Mouse (Mus musculus): ENCODE measurements at regions not wholly inside any gene's neighbourhood (a gene's known extent, or its start where the extent isn't known, plus 50 kb on each side); places are given as distances from the start of the nearest gene placed in this dataset.

- no peaks in the 10 kb centered on the region for H3K36me3 ChIP-seq (ENCODE audit: control insufficient read depth, insufficient read depth, low read length)
- H3K27ac ChIP-seq (ENCODE audit: insufficient read depth, low read depth, low read length): no peak overlapping the region
- DNase-seq: no peak
- no peaks in the 10 kb centered on the region for H3K4me1 ChIP-seq (ENCODE audit: control insufficient read depth, insufficient read depth, low read length)
- no peak overlapping the region for H3K4me3 ChIP-seq (ENCODE audit: insufficient read depth, low read depth, low read length)
- H3K27me3 ChIP-seq (replicated peaks; ENCODE audit: control insufficient read depth, insufficient read depth, low read length): no peaks in the 10 kb centered on the region
- WGBS: 64% methylated on average over 1 of the region's 1 CpGs
- no peak for TF ChIP-seq CTCF (conservative IDR thresholded peaks at IDR 0.05; ENCODE audit: insufficient read depth, insufficient read length, low read depth, low read length)
These were observed 375.4 kb upstream of the Adamts5 start for GRCm38 (mm10) chr16:86277031-86277430.

GRCm38 (mm10) chr16:86261612-86262011 lies 360.0 kb upstream of the Adamts5 start:
- Histone ChIP-seq H3K27me3 (replicated peaks; ENCODE audit: control insufficient read depth, insufficient read depth, low read length) (no peaks in the 10 kb centered on the region), H3K36me3 (ENCODE audit: control insufficient read depth, insufficient read depth, low read length) (no peaks in the 10 kb centered on the region), H3K4me3 (ENCODE audit: insufficient read depth, low read depth, low read length) (no peak overlapping the region), H3K27ac (ENCODE audit: insufficient read depth, low read depth, low read length) (no peak overlapping the region), H3K4me1 (ENCODE audit: control insufficient read depth, insufficient read depth, low read length) (no peaks in the 10 kb centered on the region)
- 62% methylated on average over 8 of the region's 8 CpGs for WGBS
- TF ChIP-seq CTCF (conservative IDR thresholded peaks at IDR 0.05; ENCODE audit: insufficient read depth, insufficient read length, low read depth, low read length): no peak
- no peak for TF ChIP-seq POLR2A (IDR thresholded peaks at IDR 0.05; ENCODE audit: low read depth, low read length)
- DNase-seq: peak; percentile 58

DNA sequence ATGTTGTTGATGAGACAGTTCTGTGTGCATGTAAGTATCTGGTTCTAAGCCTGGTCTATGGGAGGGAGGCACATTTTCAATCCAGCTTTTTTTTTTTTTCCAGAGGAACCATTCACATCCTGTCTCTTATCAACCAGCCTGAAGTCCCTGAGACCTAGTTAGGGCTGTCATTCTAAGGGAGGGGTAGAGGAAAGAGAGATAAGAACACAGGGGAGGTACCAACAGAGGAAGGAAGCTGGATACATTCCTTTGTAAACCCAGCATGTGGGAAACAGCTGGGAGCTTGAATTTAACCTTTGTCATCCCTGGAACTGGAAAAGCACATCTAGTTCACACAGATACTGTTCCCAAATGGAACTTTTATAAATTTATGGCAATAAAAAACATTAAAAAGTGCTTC lies 351.0 kb upstream of the Adamts5 start:
- H3K36me3 ChIP-seq (ENCODE audit: control insufficient read depth, insufficient read depth, low read length): no peaks in the 10 kb centered on the region
- H3K4me3 ChIP-seq (ENCODE audit: insufficient read depth, low read depth, low read length): no peak overlapping the region
- no peaks in the 10 kb centered on the region for H3K27me3 ChIP-seq (replicated peaks; ENCODE audit: control insufficient read depth, insufficient read depth, low read length)
- DNase-seq: peak; percentile 46
- TF ChIP-seq CTCF (conservative IDR thresholded peaks at IDR 0.05; ENCODE audit: insufficient read depth, insufficient read length, low read depth, low read length): no peak
- no peak for TF ChIP-seq POLR2A (IDR thresholded peaks at IDR 0.05; ENCODE audit: low read depth, low read length)
- peak overlapping the region; percentile 9; the same call in 1 of the 2 replicates for H3K27ac ChIP-seq (ENCODE audit: insufficient read depth, low read depth, low read length)
- no peaks in the 10 kb centered on the region for H3K4me1 ChIP-seq (ENCODE audit: control insufficient read depth, insufficient read depth, low read length)

DNA sequence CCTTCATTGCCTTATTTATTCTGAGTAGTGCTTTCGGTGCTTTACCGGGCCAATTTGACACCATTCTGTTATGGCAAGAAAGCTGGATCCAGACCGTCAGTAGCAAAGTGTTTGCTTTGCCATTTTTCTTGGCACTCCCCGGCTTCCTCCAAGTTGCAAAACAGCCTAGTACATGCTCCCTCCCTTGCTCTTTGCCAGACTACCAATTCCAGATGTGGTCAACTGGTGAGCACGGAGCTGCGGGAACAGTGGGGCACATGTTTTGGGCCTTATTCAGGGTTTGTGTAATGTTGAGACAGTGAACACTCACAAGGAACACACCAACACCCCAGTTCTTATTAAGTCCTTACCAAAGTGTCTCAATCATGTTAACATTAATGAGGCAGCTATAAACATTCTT lies 348.4 kb upstream of the Adamts5 start:
- no peak for DNase-seq
- Histone ChIP-seq H3K4me1 (ENCODE audit: control insufficient read depth, insufficient read depth, low read length) (no peaks in the 10 kb centered on the region), H3K27me3 (replicated peaks; ENCODE audit: control insufficient read depth, insufficient read depth, low read length) (no peaks in the 10 kb centered on the region), H3K4me3 (ENCODE audit: insufficient read depth, low read depth, low read length) (no peak overlapping the region), H3K27ac (ENCODE audit: insufficient read depth, low read depth, low read length) (no peak overlapping the region), H3K36me3 (ENCODE audit: control insufficient read depth, insufficient read depth, low read length) (no peaks in the 10 kb centered on the region)
- WGBS: 83% methylated on average over 6 of the region's 6 CpGs
- no peak for TF ChIP-seq POLR2A (IDR thresholded peaks at IDR 0.05; ENCODE audit: low read depth, low read length)
- TF ChIP-seq CTCF (conservative IDR thresholded peaks at IDR 0.05; ENCODE audit: insufficient read depth, insufficient read length, low read depth, low read length): no peak

DNA sequence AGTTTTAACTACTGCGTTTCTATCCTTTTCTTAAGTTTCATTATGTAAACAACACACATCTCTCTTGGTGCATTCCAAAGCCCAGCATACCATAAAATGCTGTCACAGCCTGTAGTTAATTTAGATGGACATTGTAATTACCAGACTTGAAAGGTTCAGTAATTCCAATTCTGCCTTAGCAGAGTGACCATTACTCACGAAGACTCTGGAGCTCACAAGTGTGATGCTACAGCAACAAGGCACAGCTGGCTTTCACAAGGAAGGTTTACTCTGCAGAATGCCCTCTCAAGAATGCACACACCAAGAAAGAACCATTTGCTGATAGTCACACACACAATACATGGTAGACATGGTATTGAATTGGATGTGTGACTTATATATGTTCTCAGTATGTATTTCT lies 342.6 kb upstream of the Adamts5 start:
- WGBS: 37% methylated on average over 2 of the region's 2 CpGs
- Histone ChIP-seq H3K36me3 (ENCODE audit: control insufficient read depth, insufficient read depth, low read length) (no peaks in the 10 kb centered on the region), H3K27ac (ENCODE audit: insufficient read depth, low read depth, low read length) (no peak overlapping the region), H3K4me3 (ENCODE audit: insufficient read depth, low read depth, low read length) (no peak overlapping the region), H3K27me3 (replicated peaks; ENCODE audit: control insufficient read depth, insufficient read depth, low read length) (no peaks in the 10 kb centered on the region), H3K4me1 (ENCODE audit: control insufficient read depth, insufficient read depth, low read length) (no peaks in the 10 kb centered on the region)
- TF ChIP-seq CTCF (conservative IDR thresholded peaks at IDR 0.05; ENCODE audit: insufficient read depth, insufficient read length, low read depth, low read length): no peak
- no peak for DNase-seq

DNA sequence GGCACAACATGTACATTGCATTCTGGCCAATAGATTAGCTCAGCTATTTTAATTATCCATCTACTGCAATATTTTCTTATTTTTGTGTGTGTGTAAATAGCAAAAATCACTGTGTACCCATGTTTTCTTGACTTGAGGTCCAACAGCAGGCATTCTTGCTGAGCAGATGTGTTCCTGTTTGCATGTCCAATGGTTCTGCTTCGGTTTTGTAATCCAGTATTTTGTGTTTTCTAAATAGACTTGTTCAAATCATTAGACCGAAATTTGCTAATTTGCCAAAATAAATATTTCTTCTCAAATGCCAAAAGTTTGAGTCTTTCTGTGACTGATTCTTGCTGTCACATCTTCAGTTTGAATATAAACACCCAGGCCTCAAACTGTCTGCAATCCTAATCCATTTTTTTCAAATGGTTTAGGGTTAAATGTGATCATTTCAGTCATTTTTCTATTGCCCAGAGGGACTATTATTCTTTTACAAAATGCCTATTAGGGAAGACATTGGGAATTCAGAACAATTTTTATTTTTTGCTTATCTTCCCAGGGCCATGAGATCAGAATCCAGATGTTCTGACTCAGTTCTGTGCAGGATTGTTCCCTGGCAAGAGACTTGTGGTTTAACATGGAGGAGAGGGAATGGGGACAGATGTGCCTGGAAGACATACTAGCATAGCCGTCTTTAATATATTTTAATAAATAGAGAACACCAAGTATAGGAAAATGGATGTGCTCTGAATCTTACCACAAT lies 341.3 kb upstream of the Adamts5 start:
- TF ChIP-seq POLR2A (IDR thresholded peaks at IDR 0.05; ENCODE audit: low read depth, low read length) (no peak), CTCF (conservative IDR thresholded peaks at IDR 0.05; ENCODE audit: insufficient read depth, insufficient read length, low read depth, low read length) (no peak)
- peak; percentile 52 for DNase-seq

GRCm38 (mm10) chr16:86222997-86223396 lies 321.4 kb upstream of the Adamts5 start:
- WGBS: 72% methylated on average over 3 of the region's 3 CpGs
- TF ChIP-seq POLR2A (IDR thresholded peaks at IDR 0.05; ENCODE audit: low read depth, low read length) (no peak), CTCF (conservative IDR thresholded peaks at IDR 0.05; ENCODE audit: insufficient read depth, insufficient read length, low read depth, low read length) (no peak)
- Histone ChIP-seq H3K4me1 (ENCODE audit: control insufficient read depth, insufficient read depth, low read length) (no peaks in the 10 kb centered on the region), H3K27me3 (replicated peaks; ENCODE audit: control insufficient read depth, insufficient read depth, low read length) (no peaks in the 10 kb centered on the region), H3K36me3 (ENCODE audit: control insufficient read depth, insufficient read depth, low read length) (no peaks in the 10 kb centered on the region), H3K27ac (ENCODE audit: insufficient read depth, low read depth, low read length) (no peak overlapping the region), H3K4me3 (ENCODE audit: insufficient read depth, low read depth, low read length) (no peak overlapping the region)
- peak; percentile 29 for DNase-seq

More for the DNA sequence above, 341.3 kb upstream of the Adamts5 start:
- H3K27me3 ChIP-seq (replicated peaks; ENCODE audit: control insufficient read depth, insufficient read depth, low read length): no peaks in the 10 kb centered on the region
- no peaks in the 10 kb centered on the region for H3K36me3 ChIP-seq (ENCODE audit: control insufficient read depth, insufficient read depth, low read length)
- H3K27ac ChIP-seq (ENCODE audit: insufficient read depth, low read depth, low read length): no peak overlapping the region
- 70% methylated on average over 3 of the region's 3 CpGs for WGBS
- H3K4me3 ChIP-seq (ENCODE audit: insufficient read depth, low read depth, low read length): no peak overlapping the region
- no peaks in the 10 kb centered on the region for H3K4me1 ChIP-seq (ENCODE audit: control insufficient read depth, insufficient read depth, low read length)

All from kidney, adult 2 months (tissue).